Mouse (Mus musculus): ENCODE results near the gene Gid8. TPM values are rescaled to one million over a fixed set of nuclear protein-coding genes. Genes with fewer than 3 reads are reported as not detected.

Gene Gid8
- polyA plus RNA-seq, 1 experiment, result 35.5 TPM

- no peak for TF ChIP-seq POLR2A (IDR thresholded peaks at IDR 0.05; ENCODE audit: control insufficient read depth, extremely low read depth, insufficient read depth, low read length, poor library complexity)
- no peak for TF ChIP-seq CTCF (IDR thresholded peaks at IDR 0.05; ENCODE audit: borderline replicate concordance, control insufficient read depth, extremely low read depth, insufficient read depth, low read length, poor library complexity)
- no peak overlapping the region for H3K27ac ChIP-seq (ENCODE audit: control insufficient read depth, insufficient read depth, low read length)
- H3K36me3 ChIP-seq (ENCODE audit: control insufficient read depth, insufficient read depth, low read length), result no peaks in the 10 kb centered on the region
- H3K27me3 ChIP-seq (ENCODE audit: control insufficient read depth, insufficient read depth, low read length), result no peaks in the 10 kb centered on the region
- no peaks in the 10 kb centered on the region for H3K4me1 ChIP-seq (replicated peaks; ENCODE audit: control insufficient read depth, insufficient read depth, low read length)
- 25% methylated on average over 2 of the region's 2 CpGs for WGBS
- H3K4me3 ChIP-seq (ENCODE audit: control insufficient read depth, insufficient read depth, low read length), result no peak overlapping the region
- DNase-seq, result no peak
Measured at GRCm38 (mm10) chr2:180756786-180757185, 46.9 kb downstream of the Gid8 start.

- WGBS, result 69% methylated on average over 15 of the region's 15 CpGs
- Histone ChIP-seq H3K27me3 (ENCODE audit: control insufficient read depth, insufficient read depth, low read length) (no peaks in the 10 kb centered on the region), H3K4me3 (ENCODE audit: control insufficient read depth, insufficient read depth, low read length) (no peak overlapping the region), H3K36me3 (ENCODE audit: control insufficient read depth, insufficient read depth, low read length) (no peaks in the 10 kb centered on the region), H3K4me1 (replicated peaks; ENCODE audit: control insufficient read depth, insufficient read depth, low read length) (no peaks in the 10 kb centered on the region), H3K27ac (ENCODE audit: control insufficient read depth, insufficient read depth, low read length) (no peak overlapping the region)
- DNase-seq, result no peak
- no peak for TF ChIP-seq CTCF (IDR thresholded peaks at IDR 0.05; ENCODE audit: borderline replicate concordance, control insufficient read depth, extremely low read depth, insufficient read depth, low read length, poor library complexity)
Measured at GRCm38 (mm10) chr2:180758513-180759263, 48.8 kb downstream of the Gid8 start.

- no peak for DNase-seq
- WGBS, result 87% methylated on average over 11 of the region's 11 CpGs
- H3K4me3 ChIP-seq (ENCODE audit: control insufficient read depth, insufficient read depth, low read length), result no peak overlapping the region
- no peaks in the 10 kb centered on the region for H3K36me3 ChIP-seq (ENCODE audit: control insufficient read depth, insufficient read depth, low read length)
- TF ChIP-seq POLR2A (IDR thresholded peaks at IDR 0.05; ENCODE audit: control insufficient read depth, extremely low read depth, insufficient read depth, low read length, poor library complexity) (no peak), CTCF (IDR thresholded peaks at IDR 0.05; ENCODE audit: borderline replicate concordance, control insufficient read depth, extremely low read depth, insufficient read depth, low read length, poor library complexity) (no peak)
- H3K4me1 ChIP-seq (replicated peaks; ENCODE audit: control insufficient read depth, insufficient read depth, low read length), result no peaks in the 10 kb centered on the region
- no peaks in the 10 kb centered on the region for H3K27me3 ChIP-seq (ENCODE audit: control insufficient read depth, insufficient read depth, low read length)
- no peak overlapping the region for H3K27ac ChIP-seq (ENCODE audit: control insufficient read depth, insufficient read depth, low read length)
Measured at GRCm38 (mm10) chr2:180764986-180765385, 55.1 kb downstream of the Gid8 start.

GRCm38 (mm10) chr2:180765713-180766112 lies 55.8 kb downstream of the Gid8 start:
- 73% methylated on average over 7 of the region's 7 CpGs for WGBS
- no peak for TF ChIP-seq CTCF (IDR thresholded peaks at IDR 0.05; ENCODE audit: borderline replicate concordance, control insufficient read depth, extremely low read depth, insufficient read depth, low read length, poor library complexity)
- no peak for TF ChIP-seq POLR2A (IDR thresholded peaks at IDR 0.05; ENCODE audit: control insufficient read depth, extremely low read depth, insufficient read depth, low read length, poor library complexity)
- Histone ChIP-seq H3K27me3 (ENCODE audit: control insufficient read depth, insufficient read depth, low read length) (no peaks in the 10 kb centered on the region), H3K36me3 (ENCODE audit: control insufficient read depth, insufficient read depth, low read length) (no peaks in the 10 kb centered on the region), H3K4me3 (ENCODE audit: control insufficient read depth, insufficient read depth, low read length) (no peak overlapping the region), H3K27ac (ENCODE audit: control insufficient read depth, insufficient read depth, low read length) (no peak overlapping the region), H3K4me1 (replicated peaks; ENCODE audit: control insufficient read depth, insufficient read depth, low read length) (no peaks in the 10 kb centered on the region)
- no peak for DNase-seq

Other genes starting within 250 kb of the Gid8 start
- gene Ntsr1, start 210.1 kb upstream of the Gid8 start, polyA plus RNA-seq (2012; rRNA removed), result 0.19 and 0.40 TPM in 2 replicates
- gene Mrgbp, start 128.8 kb upstream of the Gid8 start, polyA plus RNA-seq (2012; rRNA removed), result 75.6 and 75.7 TPM in 2 replicates
- 75.7 and 86.1 TPM in 2 replicates for gene Ogfr, start 120.9 kb upstream of the Gid8 start, polyA plus RNA-seq (2012; rRNA removed)
- gene Col9a3, start 112.3 kb upstream of the Gid8 start, polyA plus RNA-seq (2012; rRNA removed), result 4.4 and 4.8 TPM in 2 replicates
- gene Tcfl5, start 67.4 kb upstream of the Gid8 start, polyA plus RNA-seq (2012; rRNA removed), result 0.09 TPM in 1 of 2 replicates, not detected in the other
- gene Dido1, start 118 bp upstream of the Gid8 start, polyA plus RNA-seq (2012; rRNA removed), result 40.7 and 42.2 TPM in 2 replicates
- 24.9 and 26.4 TPM in 2 replicates for gene Slc17a9, start 15.1 kb downstream of the Gid8 start, polyA plus RNA-seq (2012; rRNA removed)
- gene Bhlhe23, start 66.8 kb downstream of the Gid8 start, polyA plus RNA-seq (2012; rRNA removed), result 0.16 and 0.46 TPM in 2 replicates
- 76.7 and 78.3 TPM in 2 replicates for gene Ythdf1, start 210.8 kb downstream of the Gid8 start, polyA plus RNA-seq (2012; rRNA removed)
- gene Birc7, start 218.9 kb downstream of the Gid8 start, polyA plus RNA-seq (2012; rRNA removed), result 0.08 and 0.19 TPM in 2 replicates
- gene Nkain4, start 244.6 kb downstream of the Gid8 start, polyA plus RNA-seq (2012; rRNA removed), result 12.5 and 24.6 TPM in 2 replicates